Mouse (Mus musculus) liver, postnatal 0 days (tissue): ENCODE measurements around the gene Cdc42. TPM values are rescaled to one million over a fixed set of nuclear protein-coding genes. Genes with fewer than 3 reads are reported as not detected.

Experiments
- ATAC-seq: fragments of 200-750 bp; cut with Nextera tagmentation; 2 replicates; pipeline ENCODE4 v1.8.0; 2017; ENCODE audit warnings: mild to moderate bottlenecking, moderate library complexity
- DNase-seq: peaks from one replicate; pipeline ENCODE4 v3.0.0-alpha.2; 2016
- H3K27ac ChIP-seq: fragments of 300-500 bp; sonication (generic); 2 replicates; pipeline ENCODE4 v1.5.1; 2014; ENCODE audit warnings: antibody characterized with exemption, moderate library complexity, mild to moderate bottlenecking, low read depth
- H3K27me3 ChIP-seq: fragments of 300-500 bp; sonication (generic); 2 replicates; pipeline ENCODE4 v1.6.1; 2014; ENCODE audit warnings: low read length, control low read depth, mixed read lengths; ENCODE audit not compliant: insufficient read depth
- H3K36me3 ChIP-seq: fragments of 300-500 bp; sonication (generic); replicated peaks from 2 replicates; pipeline ENCODE4 v1.6.1; 2014; ENCODE audit warnings: mild to moderate bottlenecking, control low read depth, low read length, moderate library complexity, mixed read lengths; ENCODE audit not compliant: insufficient read depth
- H3K4me1 ChIP-seq: fragments of 300-500 bp; sonication (generic); 2 replicates; pipeline ENCODE4 v1.6.1; 2014; ENCODE audit warnings: antibody characterized with exemption, mild to moderate bottlenecking, control low read depth; ENCODE audit not compliant: insufficient read depth
- H3K4me2 ChIP-seq: fragments of 300-500 bp; sonication (generic); 2 replicates; pipeline ENCODE4 v1.6.1; 2014; ENCODE audit warnings: low read depth, mild to moderate bottlenecking, low read length, moderate library complexity, mixed read lengths
- H3K4me3 ChIP-seq: fragments of 300-500 bp; sonication (generic); 2 replicates; pipeline ENCODE4 v1.5.1; 2014; ENCODE audit warnings: low read depth, low read length
- H3K9ac ChIP-seq: fragments of 300-500 bp; sonication (generic); replicated peaks from 2 replicates; pipeline ENCODE4 v1.6.1; 2014; ENCODE audit warnings: mild to moderate bottlenecking, moderate library complexity
- H3K9me3 ChIP-seq: fragments of 300-500 bp; sonication (generic); 2 replicates; pipeline ENCODE4 v1.6.1; 2016; ENCODE audit warnings: mild to moderate bottlenecking, control low read depth, low read length, mixed read lengths
- CTCF ChIP-seq: sonication (generic); IDR thresholded peaks from 2 replicates; pipeline ENCODE4 v1.5.1; 2016; ENCODE audit warnings: antibody characterized with exemption, low read depth
- EP300 ChIP-seq: IDR thresholded peaks from 2 replicates; pipeline ENCODE4 v1.6.1; 2016; ENCODE audit warnings: antibody characterized with exemption, low read depth, mild to moderate bottlenecking
- WGBS: fragments of 180-500 bp; shearing (Covaris S2); extraction: QIAGEN DNeasy Blood & Tissue Kit; methylation state at CpG from one replicate; pipeline ENCODE4 v1.1.7; 2014; ENCODE audit not compliant: insufficient replicate concordance; 5-methylcytosine and 5-hydroxymethylcytosine counted together
- polyA plus RNA-seq: library from polyadenylated mRNA; unstranded; fragments of >200 nt; fragmentation: Nextera tagmentation; extraction: Ambion mirVana; gene quantifications from 2 replicates; pipeline ENCODE4 v1.2.1, GENCODE M21; 2015

Gene Cdc42
- polyA plus RNA-seq, 1 experiment from 2014 or later, result 227 TPM

GRCm38 (mm10) chr4:137356674-137357510 is 628 bp downstream of the Cdc42 start:
- Histone ChIP-seq H3K4me3 (peak overlapping the region; percentile 97), H3K36me3 (no peaks in the 10 kb centered on the region; the same call in 1 of the 2 replicates), H3K9me3 (no peaks in the 10 kb centered on the region), H3K27me3 (no peaks in the 10 kb centered on the region), H3K9ac (peak overlapping the region; percentile 100), H3K4me1 (peaks cover 32% of the 10 kb centered on the region), H3K4me2 (peak overlapping the region; percentile 74), H3K27ac (peak overlapping the region; percentile 100)
- ATAC-seq, result peak; percentile 79
- under 1% methylated on average over 18 of the region's 90 CpGs for WGBS
- DNase-seq, result peak; percentile 79
- no peak for TF ChIP-seq CTCF
- no peak for TF ChIP-seq EP300

GRCm38 (mm10) chr4:137350627-137351026 is 6.9 kb downstream of the Cdc42 start:
- ATAC-seq (no peak), DNase-seq (no peak)
- Histone ChIP-seq H3K36me3 (peaks cover 3% of the 10 kb centered on the region), H3K4me1 (peaks cover 49% of the 10 kb centered on the region), H3K4me3 (no peak overlapping the region), H3K9ac (no peak overlapping the region), H3K27me3 (no peaks in the 10 kb centered on the region), H3K4me2 (no peak overlapping the region), H3K9me3 (no peaks in the 10 kb centered on the region), H3K27ac (no peak overlapping the region)
- TF ChIP-seq EP300, result no peak
- no peak for TF ChIP-seq CTCF

- WGBS, result 67% methylated on average over 1 of the region's 1 CpGs
- peaks cover 33% of the 10 kb centered on the region for H3K4me1 ChIP-seq
- peaks cover 7% of the 10 kb centered on the region for H3K36me3 ChIP-seq
- H3K27ac ChIP-seq, result no peak overlapping the region
- ATAC-seq (0 out of 2 replicates have a peak, but pooled peaks have one; percentile 23), DNase-seq (peak; percentile 26)
- no peaks in the 10 kb centered on the region for H3K9me3 ChIP-seq
- no peak for TF ChIP-seq EP300
- TF ChIP-seq CTCF, result peak; percentile 40
- no peak overlapping the region for H3K4me2 ChIP-seq
- no peak overlapping the region for H3K9ac ChIP-seq
- H3K27me3 ChIP-seq, result no peaks in the 10 kb centered on the region
- no peak overlapping the region for H3K4me3 ChIP-seq
Measured at GRCm38 (mm10) chr4:137345790-137346189, 11.7 kb downstream of the Cdc42 start.

GRCm38 (mm10) chr4:137345112-137345511 is 12.4 kb downstream of the Cdc42 start:
- H3K4me3 ChIP-seq, result no peak overlapping the region
- ATAC-seq (no peak), DNase-seq (no peak)
- H3K27ac ChIP-seq, result no peak overlapping the region
- H3K36me3 ChIP-seq, result peaks cover 7% of the 10 kb centered on the region; the same call in 1 of the 2 replicates
- no peaks in the 10 kb centered on the region for H3K27me3 ChIP-seq
- H3K4me2 ChIP-seq, result no peak overlapping the region
- peaks cover 33% of the 10 kb centered on the region for H3K4me1 ChIP-seq
- no peaks in the 10 kb centered on the region for H3K9me3 ChIP-seq
- H3K9ac ChIP-seq, result no peak overlapping the region; the same call in 1 of the 2 replicates
- no peak for TF ChIP-seq CTCF
- TF ChIP-seq EP300, result no peak
- WGBS, result 68% methylated on average over 2 of the region's 2 CpGs

- peaks cover 7% of the 10 kb centered on the region; the same call in 1 of the 2 replicates for H3K36me3 ChIP-seq
Measured at GRCm38 (mm10) chr4:137342816-137343215, 14.7 kb downstream of the Cdc42 start.

GRCm38 (mm10) chr4:137339415-137339814 is 18.1 kb downstream of the Cdc42 start:
- Histone ChIP-seq H3K27ac (no peak overlapping the region), H3K4me2 (no peak overlapping the region), H3K9me3 (no peaks in the 10 kb centered on the region), H3K27me3 (no peaks in the 10 kb centered on the region), H3K36me3 (peaks cover 20% of the 10 kb centered on the region), H3K4me1 (peaks cover 32% of the 10 kb centered on the region), H3K9ac (no peak overlapping the region), H3K4me3 (no peak overlapping the region)
- ATAC-seq (no peak), DNase-seq (no peak)
- 63% methylated on average over 1 of the region's 1 CpGs for WGBS
- TF ChIP-seq EP300, result no peak
- no peak for TF ChIP-seq CTCF

More at GRCm38 (mm10) chr4:137342816-137343215, 14.7 kb downstream of the Cdc42 start:
- no peak overlapping the region for H3K4me3 ChIP-seq
- H3K27ac ChIP-seq, result no peak overlapping the region
- no peaks in the 10 kb centered on the region for H3K27me3 ChIP-seq
- no peak overlapping the region for H3K9ac ChIP-seq
- TF ChIP-seq EP300, result no peak
- no peak for TF ChIP-seq CTCF
- no peaks in the 10 kb centered on the region for H3K9me3 ChIP-seq
- ATAC-seq, result no peak
- H3K4me2 ChIP-seq, result no peak overlapping the region
- WGBS, result 52% methylated on average over 1 of the region's 1 CpGs
- no peak for DNase-seq
- H3K4me1 ChIP-seq, result peaks cover 41% of the 10 kb centered on the region
